16 mouse cellular contexts compared by ENCODE assay signal in the genomic region with DNA sequence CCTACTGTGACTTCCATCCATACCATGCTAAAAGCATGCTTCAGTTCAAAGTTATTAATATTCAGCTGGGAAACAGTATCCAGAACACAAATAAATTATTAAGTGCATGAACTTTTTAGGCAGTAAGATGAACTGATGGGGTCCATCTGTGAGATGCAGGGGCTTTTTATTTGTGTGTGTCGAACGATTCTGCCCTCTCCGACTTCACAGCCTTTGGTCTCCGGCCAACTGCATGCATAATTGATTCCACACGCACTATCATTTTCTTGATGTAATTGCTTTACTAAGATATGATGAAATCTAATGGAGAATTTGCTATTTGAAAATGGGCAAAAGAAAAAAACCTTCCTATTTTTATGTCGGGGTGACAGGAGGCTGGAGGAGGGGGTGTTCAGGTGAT. TPM values are rescaled to one million over a fixed set of nuclear protein-coding genes. Genes with fewer than 3 reads are reported as not detected.
DNase-seq lines count a peak whose midpoint lies in the region; ATAC-seq and TF ChIP-seq lines count a peak whose summit lies in the region.
"Had no signal": no experiment of that assay in that cellular context is flagged by ENCODE, and none has a peak within 500 bp of the region (broad histone marks: within the 10 kb centered on the region; RNA-seq: fewer than 3 reads in every experiment).

No protein-coding gene starts in this region.

- H3K4me2 ChIP-seq in hindbrain, embryonic 13.5 days = peak overlapping the region; percentile 50
- no peak overlapping the region for H3K4me2 ChIP-seq in hindbrain, embryonic 11.5 days (replicated peaks; ENCODE audit: low read depth, low read length)
- peak overlapping the region; percentile 47 for H3K4me2 ChIP-seq in forebrain, embryonic 15.5 days (replicated peaks)
- peak overlapping the region; percentile 38 for H3K4me2 ChIP-seq in midbrain, embryonic 15.5 days

- peaks cover 89% of the 10 kb centered on the region for H3K4me1 ChIP-seq in hindbrain, embryonic 13.5 days (replicated peaks)
- peaks cover 19% of the 10 kb centered on the region for H3K4me1 ChIP-seq in hindbrain, embryonic 11.5 days (replicated peaks; ENCODE audit: control insufficient read depth, insufficient read depth, low read length)
- peaks cover 24% of the 10 kb centered on the region for H3K4me1 ChIP-seq in cortical plate, adult 2 months (ENCODE audit: control insufficient read depth, insufficient read depth, low read length)
- peaks cover 94% of the 10 kb centered on the region for H3K4me1 ChIP-seq in forebrain, embryonic 15.5 days
- H3K4me1 ChIP-seq in midbrain, embryonic 15.5 days = peaks cover 86% of the 10 kb centered on the region

- H3K9ac ChIP-seq in hindbrain, embryonic 13.5 days = peak overlapping the region; percentile 24; the same call in 1 of the 2 replicates
- H3K9ac ChIP-seq in hindbrain, embryonic 11.5 days (ENCODE audit: low read depth, low read length) = no peak overlapping the region
- H3K9ac ChIP-seq in forebrain, embryonic 15.5 days (replicated peaks) = peak overlapping the region; percentile 48; the same call in 1 of the 2 replicates
- no peak overlapping the region for H3K9ac ChIP-seq in midbrain, embryonic 15.5 days

- peaks cover under 1% of the 10 kb centered on the region; the same call in 1 of the 2 replicates for H3K36me3 ChIP-seq in hindbrain, embryonic 13.5 days
- H3K36me3 ChIP-seq in hindbrain, embryonic 11.5 days (ENCODE audit: control insufficient read depth, insufficient read depth, low read length) = no peaks in the 10 kb centered on the region
- H3K36me3 ChIP-seq in forebrain, embryonic 15.5 days = no peaks in the 10 kb centered on the region
- H3K36me3 ChIP-seq in midbrain, embryonic 15.5 days (replicated peaks) = no peaks in the 10 kb centered on the region

- ATAC-seq in hindbrain, embryonic 13.5 days (ENCODE audit: low FRiP score) = no peak
- ATAC-seq in hindbrain, embryonic 11.5 days (ENCODE audit: low FRiP score) = no peak
- ATAC-seq in forebrain, embryonic 15.5 days (replicated peaks) = no peak
- ATAC-seq in midbrain, embryonic 15.5 days (replicated peaks) = no peak
- ATAC-seq: intestine, postnatal 0 days; lung, postnatal 0 days had no signal

- no peaks in the 10 kb centered on the region for H3K27me3 ChIP-seq in hindbrain, embryonic 13.5 days
- no peaks in the 10 kb centered on the region for H3K27me3 ChIP-seq in hindbrain, embryonic 11.5 days (ENCODE audit: control insufficient read depth, insufficient read depth, low read length)
- H3K27me3 ChIP-seq in forebrain, embryonic 15.5 days = no peaks in the 10 kb centered on the region
- no peaks in the 10 kb centered on the region for H3K27me3 ChIP-seq in midbrain, embryonic 15.5 days (replicated peaks)

- peak overlapping the region; percentile 15 for H3K4me3 ChIP-seq in hindbrain, embryonic 13.5 days
- no peak overlapping the region for H3K4me3 ChIP-seq in hindbrain, embryonic 11.5 days (ENCODE audit: low read depth, low read length)
- H3K4me3 ChIP-seq in cortical plate, adult 2 months (ENCODE audit: insufficient read depth, low read length) = no peak overlapping the region
- peak overlapping the region; percentile 14 for H3K4me3 ChIP-seq in forebrain, embryonic 15.5 days
- no peak overlapping the region for H3K4me3 ChIP-seq in midbrain, embryonic 15.5 days

- TF ChIP-seq POLR2A in cortical plate, adult 2 months (IDR thresholded peaks at IDR 0.05; ENCODE audit: extremely low read depth, insufficient read depth, low read length) = no peak

- no peak for TF ChIP-seq CTCF in cortical plate, adult 2 months (IDR thresholded peaks at IDR 0.05; ENCODE audit: extremely low read depth, insufficient read depth, low read length)

- DNase-seq in hindbrain, embryonic 11.5 days (ENCODE audit: low spot score) = no peak
- DNase-seq in urinary bladder, adult 2 months (ENCODE audit: low spot score) = no peak
- no peak for DNase-seq in frontal cortex, postnatal 25 days (ENCODE audit: low spot score in 2 of 2)
- DNase-seq in lung, postnatal 10 days = no peak
- DNase-seq: B cell, adult 2 months; cerebellum, adult 9-10 months; heart, postnatal 10 days had no signal

- WGBS in hindbrain, embryonic 13.5 days = 15% methylated on average over 6 of the region's 6 CpGs
- WGBS in hindbrain, embryonic 11.5 days = 31% methylated on average over 6 of the region's 6 CpGs
- WGBS in forebrain, embryonic 15.5 days = 12% methylated on average over 6 of the region's 6 CpGs
- 21% methylated on average over 6 of the region's 6 CpGs for WGBS in midbrain, embryonic 15.5 days

- H3K27ac ChIP-seq in hindbrain, embryonic 13.5 days = peak overlapping the region; percentile 83
- no peak overlapping the region for H3K27ac ChIP-seq in hindbrain, embryonic 11.5 days (ENCODE audit: low read depth, low read length)
- peak overlapping the region; percentile 80 for H3K27ac ChIP-seq in cortical plate, adult 2 months (ENCODE audit: insufficient read depth, low read length)
- H3K27ac ChIP-seq in forebrain, embryonic 15.5 days (replicated peaks) = peak overlapping the region; percentile 95
- H3K27ac ChIP-seq in midbrain, embryonic 15.5 days = peak overlapping the region; percentile 68

- no peaks in the 10 kb centered on the region for H3K9me3 ChIP-seq in hindbrain, embryonic 13.5 days
- no peaks in the 10 kb centered on the region for H3K9me3 ChIP-seq in hindbrain, embryonic 11.5 days (ENCODE audit: control insufficient read depth, low read length)
- no peaks in the 10 kb centered on the region for H3K9me3 ChIP-seq in forebrain, embryonic 15.5 days
- no peaks in the 10 kb centered on the region for H3K9me3 ChIP-seq in midbrain, embryonic 15.5 days
- H3K9me3 ChIP-seq: G1E had no signal

RNA-seq across cellular contexts. Expression of a gene that starts 19.2 kb away (rescaled TPM):
- polyA plus RNA-seq in hindbrain, embryonic 13.5 days (2015; fragmentation: Nextera tagmentation; extraction: Ambion mirVana) = 116 and 129 TPM in 2 replicates
- 66.6 and 71.7 TPM in 2 replicates for polyA plus RNA-seq in hindbrain, embryonic 11.5 days (2014; fragmentation: Nextera tagmentation; extraction: Ambion mirVana)
- 62.8 and 64.1 TPM in 2 replicates for polyA plus RNA-seq in cortical plate, adult 2 months (2012; rRNA removed)
- 204 and 215 TPM in 2 replicates for polyA plus RNA-seq in forebrain, embryonic 15.5 days (2015; fragmentation: Nextera tagmentation; extraction: Ambion mirVana)
- polyA plus RNA-seq in midbrain, embryonic 15.5 days (2015; fragmentation: Nextera tagmentation; extraction: Ambion mirVana) = 101 and 105 TPM in 2 replicates
- 1.3 and 2.4 TPM in 2 replicates for polyA plus RNA-seq in urinary bladder, adult 2 months (2012; rRNA removed)

RNA-seq across cellular contexts. Expression of a gene that starts 22.2 kb away (rescaled TPM):
- 0.23 TPM in 1 of 2 replicates, not detected in the other for polyA plus RNA-seq in hindbrain, embryonic 13.5 days (2015; fragmentation: Nextera tagmentation; extraction: Ambion mirVana)
- polyA plus RNA-seq in hindbrain, embryonic 11.5 days (2014; fragmentation: Nextera tagmentation; extraction: Ambion mirVana) = not detected in 2 replicates
- polyA plus RNA-seq in cortical plate, adult 2 months (2012; rRNA removed) = 1.2 and 1.6 TPM in 2 replicates
- 0.26 TPM in 1 of 2 replicates, not detected in the other for polyA plus RNA-seq in forebrain, embryonic 15.5 days (2015; fragmentation: Nextera tagmentation; extraction: Ambion mirVana)
- polyA plus RNA-seq in midbrain, embryonic 15.5 days (2015; fragmentation: Nextera tagmentation; extraction: Ambion mirVana) = 0.23 TPM in 1 of 2 replicates, not detected in the other
- polyA plus RNA-seq in urinary bladder, adult 2 months (2012; rRNA removed) = not detected in 2 replicates
- polyA plus RNA-seq: G1E; gonadal fat pad, adult 2 months; intestine, postnatal 0 days; large intestine, adult 2 months; lung, postnatal 0 days had no signal

Comparison
In these comparisons a context has a peak if more than half of its experiments do, and no peak if none do; other contexts are left out.
1. H3K4me3 ChIP-seq: peak in hindbrain, embryonic 13.5 days (single experiment) and forebrain, embryonic 15.5 days (single experiment); none in hindbrain, embryonic 11.5 days (single experiment), cortical plate, adult 2 months (single experiment) and midbrain, embryonic 15.5 days (single experiment).
2. H3K9ac ChIP-seq: peak in hindbrain, embryonic 13.5 days (single experiment) and forebrain, embryonic 15.5 days (single experiment); none in hindbrain, embryonic 11.5 days (single experiment) and midbrain, embryonic 15.5 days (single experiment).
3. RNA of a gene that starts 19.2 kb away (polyA plus RNA-seq): 204 to 215 TPM in forebrain, embryonic 15.5 days, 116 to 129 TPM in hindbrain, embryonic 13.5 days, 101 to 105 TPM in midbrain, embryonic 15.5 days, 66.6 to 71.7 TPM in hindbrain, embryonic 11.5 days and 62.8 to 64.1 TPM in cortical plate, adult 2 months; 1.3 to 2.4 TPM in urinary bladder, adult 2 months; every median in the first group is over 10 times any median in the second.